Mouse (Mus musculus): ENCODE measurements around the gene Lrrc4c.

The Lrrc4c gene

DNA sequence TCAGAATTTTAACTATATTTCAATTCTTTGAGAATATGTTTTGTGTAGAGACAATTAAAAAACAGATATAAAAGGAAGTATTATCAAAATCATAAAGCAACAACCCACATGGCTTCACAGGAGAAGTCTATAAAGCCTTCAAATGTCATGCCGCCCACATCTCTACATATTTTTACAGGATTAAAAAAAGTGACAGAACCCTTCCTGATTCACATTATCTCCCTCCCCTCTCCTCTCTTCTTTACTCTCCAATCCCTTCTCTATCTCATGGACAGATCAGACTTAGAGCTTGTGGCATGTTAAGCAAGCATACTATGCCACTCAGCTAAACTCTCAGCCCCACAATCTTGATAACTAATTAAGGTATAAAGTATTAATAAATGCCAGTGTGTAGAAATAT is 535.8 kb downstream of the Lrrc4c start:
- no peak for DNase-seq (ENCODE audit: low spot score)

DNA sequence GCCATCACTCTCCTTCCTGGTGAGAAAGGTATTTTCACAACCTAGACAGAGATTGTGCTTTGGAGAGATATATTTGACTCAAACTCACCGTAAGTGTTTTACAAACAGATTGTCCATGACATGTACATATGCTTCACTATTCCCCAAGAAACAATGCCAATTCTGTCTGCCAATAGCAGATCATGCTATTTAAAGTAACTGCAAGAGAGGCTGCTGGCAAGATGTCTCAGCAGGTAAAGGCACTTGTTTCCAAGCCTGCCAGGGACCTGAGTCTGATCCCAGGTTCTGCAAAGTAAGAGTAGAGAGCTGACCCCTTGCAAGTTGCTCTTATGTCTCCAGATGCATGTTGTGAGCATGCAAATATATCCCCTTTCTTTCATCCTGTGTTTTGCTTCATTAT is 558.1 kb downstream of the Lrrc4c start:
- DNase-seq (ENCODE audit: low spot score), result no peak

DNA sequence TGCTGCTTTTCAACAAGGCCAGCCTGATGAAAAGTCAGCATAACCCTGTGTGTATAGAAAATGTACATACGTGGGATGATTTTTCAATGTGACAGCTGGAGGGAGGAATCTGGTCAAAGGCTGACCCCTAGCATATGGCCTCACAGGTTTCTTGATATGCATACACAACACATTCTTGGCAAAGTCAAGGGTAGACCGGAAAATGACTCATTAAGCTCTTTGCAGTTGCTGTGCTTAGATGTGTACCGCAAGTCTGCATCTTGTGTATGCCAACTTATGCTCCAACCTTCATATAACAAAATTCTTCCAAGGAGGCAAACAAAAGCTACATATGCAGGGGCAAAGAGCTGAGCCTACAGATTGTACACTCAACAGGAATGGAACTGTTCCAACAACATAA is 631.6 kb downstream of the Lrrc4c start:
- DNase-seq (ENCODE audit: low spot score), result no peak

DNA sequence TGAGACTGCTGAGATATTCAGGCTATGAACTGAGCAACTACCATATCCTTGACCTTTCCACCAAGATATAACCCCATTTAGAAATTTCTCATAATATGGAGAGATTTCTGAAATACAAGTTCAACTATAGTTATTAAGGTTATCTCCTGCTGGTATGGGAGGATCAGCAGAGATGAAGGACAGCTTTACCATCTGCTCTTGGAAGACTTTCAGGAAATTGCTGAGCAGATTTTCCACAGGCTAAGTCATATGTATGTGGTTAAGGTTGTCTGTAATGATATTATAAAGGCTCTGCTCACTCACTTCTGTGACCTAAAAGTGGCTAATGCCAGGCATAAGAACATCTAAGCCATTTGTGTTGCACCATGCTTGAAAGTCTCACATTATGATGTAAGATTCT is 681.6 kb downstream of the Lrrc4c start:
- no peak for DNase-seq (ENCODE audit: low spot score)

DNA sequence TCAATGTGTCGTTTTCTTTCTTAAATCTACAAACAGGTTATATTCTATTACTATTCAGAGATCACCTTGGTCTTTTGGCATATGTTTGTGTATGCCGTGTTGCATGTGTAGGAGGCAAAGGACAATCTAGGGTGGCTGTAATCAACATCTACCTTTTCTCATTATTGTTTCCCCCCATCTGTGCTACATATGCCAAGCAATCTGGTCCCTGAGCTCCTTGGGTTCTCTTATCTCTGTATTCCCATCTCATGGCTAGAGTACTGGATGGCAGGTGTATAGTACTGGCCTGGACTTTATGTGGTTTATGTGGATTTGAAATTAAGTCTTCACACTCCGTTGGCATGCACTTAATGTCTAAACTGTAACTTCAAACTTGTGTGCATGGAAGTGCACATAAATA is 700.4 kb downstream of the Lrrc4c start:
- no peak for DNase-seq (ENCODE audit: low spot score)

DNA sequence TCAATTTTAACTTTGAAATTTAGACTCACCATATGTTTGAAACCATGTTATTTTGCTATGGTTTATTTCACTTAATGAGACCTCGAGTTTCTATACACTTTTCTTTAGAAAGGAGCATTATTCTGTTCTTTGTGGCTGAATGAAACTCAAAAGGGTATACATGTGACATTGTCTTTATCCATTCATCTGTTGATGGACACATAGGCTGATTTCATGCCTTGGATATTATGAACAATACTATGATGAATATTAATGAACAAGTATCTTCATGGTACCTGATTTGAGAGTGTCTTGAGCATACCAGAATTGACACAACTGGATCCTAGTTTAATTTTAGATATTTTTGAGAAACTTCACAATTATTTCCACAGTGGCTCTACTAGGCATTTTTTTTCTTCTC is 709.0 kb downstream of the Lrrc4c start:
- DNase-seq (ENCODE audit: low spot score), result no peak

DNA sequence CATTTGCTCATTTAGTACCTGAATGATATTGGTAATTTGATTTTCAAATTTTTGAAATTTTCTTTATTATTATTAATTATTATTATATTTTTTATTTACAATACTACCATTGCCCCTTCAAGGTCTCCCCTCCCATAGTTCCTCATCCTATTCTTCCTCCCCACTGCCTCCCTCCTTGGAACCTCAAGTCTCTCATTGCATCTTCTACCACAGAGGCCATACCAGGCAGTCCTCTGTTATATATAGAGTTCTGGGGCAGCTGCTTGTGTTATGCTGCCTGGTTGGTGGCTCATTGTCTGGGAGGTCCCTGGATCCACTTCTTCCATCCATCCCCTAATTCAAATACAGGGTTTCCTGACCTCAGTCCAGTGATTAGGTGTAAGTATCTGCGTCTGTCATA is 709.6 kb downstream of the Lrrc4c start:
- DNase-seq (ENCODE audit: low spot score), result no peak

DNA sequence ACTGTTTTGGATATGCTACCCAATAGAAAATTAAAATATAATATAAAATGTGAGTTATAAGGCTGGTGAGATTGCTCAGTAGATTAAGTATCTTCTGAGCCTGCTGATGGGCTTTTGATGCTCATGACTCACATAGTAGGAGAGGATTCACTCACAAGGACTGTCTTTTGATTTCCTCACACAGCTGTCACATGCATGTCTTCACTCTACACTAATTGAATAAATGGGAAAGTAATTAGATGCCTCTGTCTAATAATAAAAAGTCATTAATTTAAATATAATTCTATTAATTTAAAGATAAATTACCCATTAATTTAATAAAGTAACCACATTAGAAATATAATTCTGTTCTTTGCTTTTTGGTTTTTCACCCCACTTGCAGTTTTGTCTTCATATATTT is 718.4 kb downstream of the Lrrc4c start:
- no peak for DNase-seq (ENCODE audit: low spot score)

DNA sequence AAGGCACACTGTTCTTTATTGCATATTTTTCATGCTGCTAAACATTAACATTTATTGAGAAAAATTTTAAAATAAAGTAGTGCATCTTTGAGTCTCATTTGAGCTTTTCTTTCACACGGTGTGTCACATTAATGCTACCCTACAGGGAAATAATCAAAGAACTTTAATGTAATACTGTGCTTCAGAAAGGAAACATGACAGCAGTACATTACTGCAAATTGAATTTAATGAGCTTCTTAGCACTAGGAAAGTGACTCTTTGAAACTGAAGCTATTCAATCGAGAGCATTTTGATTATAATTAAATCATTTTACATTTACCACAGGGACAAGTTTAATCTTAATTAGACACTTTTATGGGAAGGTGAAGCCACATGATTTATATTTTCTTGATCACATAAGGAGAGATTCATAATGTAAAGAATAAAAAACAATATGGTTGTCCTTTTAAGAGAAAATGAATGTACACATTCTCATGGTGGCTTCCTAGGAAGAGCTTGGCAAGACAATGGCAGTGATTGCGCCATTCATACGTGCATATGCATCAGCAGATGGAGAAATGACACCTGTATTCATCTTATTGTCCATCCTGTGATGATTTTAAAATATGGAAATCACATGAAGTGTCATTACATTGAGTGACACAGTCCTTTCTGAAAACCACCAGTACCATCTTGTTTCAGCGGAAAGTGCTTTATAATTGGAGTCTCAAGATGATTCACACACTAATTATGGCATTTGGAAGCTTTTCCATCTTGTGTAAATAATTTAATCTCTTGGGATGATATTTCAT is 719.2 kb downstream of the Lrrc4c start:
- DNase-seq (ENCODE audit: low spot score), result no peak

DNA sequence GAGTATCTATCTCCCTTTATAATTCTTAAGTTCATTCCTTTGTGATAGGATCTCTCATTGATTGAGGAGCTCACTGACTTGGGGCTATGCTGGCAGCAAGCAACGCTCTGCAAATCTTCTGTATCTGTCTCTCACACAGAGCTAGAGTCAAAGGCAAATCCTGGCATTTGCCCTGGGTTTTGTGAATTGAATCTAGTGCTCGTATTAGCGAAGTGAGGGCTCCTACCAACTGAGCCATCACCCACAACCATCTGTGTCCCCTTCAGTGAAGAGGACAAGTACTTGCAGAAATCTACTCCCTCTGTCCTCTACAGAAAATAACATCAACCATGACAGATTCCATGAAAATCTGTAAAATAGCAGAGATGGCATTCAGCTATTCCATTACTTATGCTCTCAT is 726.0 kb downstream of the Lrrc4c start:
- no peak for DNase-seq (ENCODE audit: low spot score)

DNA sequence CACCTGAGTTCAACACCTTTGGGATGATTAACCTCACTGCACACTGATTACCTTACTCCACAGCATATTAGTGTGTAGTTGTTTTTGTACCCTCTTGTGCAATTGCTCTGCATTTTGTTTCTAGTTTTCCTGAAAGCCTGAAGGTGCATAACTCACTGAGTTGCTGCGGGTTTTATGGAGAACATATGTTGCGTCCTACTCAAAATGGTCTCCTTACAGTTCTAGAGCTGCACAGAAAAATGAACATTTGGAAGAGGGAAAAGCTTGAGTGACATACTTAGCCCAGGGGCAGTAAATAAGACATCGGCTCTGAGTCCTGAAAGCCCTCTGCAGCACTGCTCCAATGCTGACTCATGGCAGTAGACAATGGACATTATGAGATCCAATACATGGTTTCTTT is 727.7 kb downstream of the Lrrc4c start:
- no peak for DNase-seq (ENCODE audit: low spot score)

DNA sequence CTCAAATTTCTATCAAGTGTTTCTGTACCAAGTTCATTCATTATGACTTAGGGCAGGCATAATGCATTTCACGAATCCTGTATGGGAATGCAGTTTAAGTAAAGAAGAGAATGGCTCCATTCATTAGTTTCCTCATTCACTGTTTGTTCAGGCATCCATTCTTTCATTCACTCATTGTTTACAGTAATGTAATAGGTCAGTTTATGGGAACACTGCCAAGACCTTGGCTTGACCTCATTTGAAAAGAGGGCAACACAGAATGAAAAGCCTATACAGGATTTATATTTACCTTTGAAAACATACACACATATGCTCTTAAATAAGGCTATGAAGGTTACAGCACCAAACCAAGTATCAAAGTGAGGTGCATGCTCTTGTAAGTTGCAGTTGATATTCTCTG is 762.2 kb downstream of the Lrrc4c start:
- no peak for DNase-seq (ENCODE audit: low spot score)

DNA sequence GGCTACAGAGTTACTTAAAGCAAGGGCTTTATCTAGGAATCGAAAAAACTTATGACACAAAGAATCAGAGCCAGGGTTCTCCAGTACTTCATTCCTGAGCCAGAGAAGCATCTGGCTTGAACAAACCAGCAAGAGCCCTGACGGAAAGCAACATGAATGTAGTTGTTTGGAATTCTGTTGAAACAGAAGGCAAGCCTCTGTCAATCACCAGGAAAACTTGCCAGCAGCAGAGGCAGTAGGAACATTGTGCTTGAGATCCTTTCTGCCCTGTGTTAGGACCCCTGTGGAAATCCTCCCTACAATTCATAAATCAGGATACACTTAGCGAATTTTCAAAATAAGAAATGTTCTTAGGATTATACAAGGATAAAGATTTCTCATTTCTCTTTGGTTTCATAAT is 780.0 kb downstream of the Lrrc4c start:
- DNase-seq (ENCODE audit: low spot score), result no peak

DNA sequence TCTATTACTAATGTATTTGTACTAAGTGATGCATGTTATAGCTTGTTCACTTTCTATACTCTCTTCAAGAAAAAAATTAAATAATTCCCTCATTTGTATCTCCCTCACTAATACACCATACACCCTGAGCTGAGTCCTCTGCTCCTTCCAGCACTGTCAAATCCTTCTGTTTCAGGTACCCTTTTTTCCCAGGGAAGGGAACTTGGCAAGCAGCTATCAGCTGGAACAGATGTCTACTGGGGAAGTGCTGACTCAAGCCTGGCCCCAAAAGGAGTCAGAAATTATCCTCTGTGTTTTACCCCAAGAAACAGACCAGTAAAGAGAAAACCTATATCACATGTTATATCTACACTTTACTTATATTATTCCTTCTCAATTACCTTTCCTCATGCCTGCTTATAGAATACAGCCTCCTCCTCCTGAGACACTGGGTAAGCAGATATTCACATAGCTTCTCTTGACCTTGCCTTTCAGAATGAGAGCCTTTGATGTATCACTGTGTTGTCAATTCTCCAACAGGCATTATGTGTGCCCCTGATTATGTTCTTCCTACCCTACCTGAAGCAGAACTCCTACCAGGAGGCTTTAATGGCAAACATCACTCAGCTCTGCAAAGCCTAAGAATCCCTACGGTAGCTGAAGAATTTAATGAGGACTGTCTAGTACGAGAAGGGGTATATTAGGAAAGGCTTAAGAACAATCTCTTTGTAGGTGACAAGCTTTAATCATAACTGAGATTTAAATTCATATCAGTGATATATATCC is 785.6 kb downstream of the Lrrc4c start:
- DNase-seq (ENCODE audit: low spot score), result no peak

DNA sequence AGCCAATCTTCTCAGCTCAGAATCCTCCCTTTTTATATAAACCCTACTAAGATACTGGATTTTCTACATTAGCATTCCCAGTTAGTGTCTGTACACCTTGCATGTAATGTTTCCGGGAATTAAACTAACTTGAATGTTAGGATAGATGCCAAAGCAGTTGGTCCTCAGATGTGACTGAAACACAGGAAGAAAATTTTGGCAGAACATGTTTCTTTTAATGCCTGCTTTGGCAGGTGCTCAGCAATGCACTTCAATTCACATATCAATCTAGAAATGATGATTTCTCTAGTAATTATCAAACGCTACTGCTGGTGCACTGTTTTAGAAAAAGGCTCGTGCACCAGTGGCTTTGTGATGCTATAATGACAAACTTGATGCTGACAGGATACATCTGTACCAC is 806.3 kb downstream of the Lrrc4c start:
- DNase-seq (ENCODE audit: low spot score), result no peak

DNA sequence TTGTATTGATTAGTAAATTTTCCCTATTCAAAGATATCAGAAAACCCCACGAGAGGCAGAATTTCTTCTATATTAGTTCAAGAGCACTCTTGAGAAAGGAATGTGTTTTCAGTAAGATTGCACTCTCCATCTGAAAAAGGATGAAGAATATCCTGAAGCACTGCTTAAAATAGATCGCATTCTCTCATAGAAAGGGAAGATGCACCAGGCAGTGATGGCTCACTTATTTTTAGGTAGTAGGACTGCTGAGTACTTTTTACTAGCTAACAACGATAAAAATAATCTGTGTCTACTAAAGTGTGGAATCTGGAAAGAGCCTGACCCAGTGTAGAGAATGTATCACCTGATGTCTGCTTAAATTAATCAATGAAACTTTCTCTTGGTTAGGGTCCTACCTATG is 820.5 kb downstream of the Lrrc4c start:
- no peak for DNase-seq (ENCODE audit: low spot score)

DNA sequence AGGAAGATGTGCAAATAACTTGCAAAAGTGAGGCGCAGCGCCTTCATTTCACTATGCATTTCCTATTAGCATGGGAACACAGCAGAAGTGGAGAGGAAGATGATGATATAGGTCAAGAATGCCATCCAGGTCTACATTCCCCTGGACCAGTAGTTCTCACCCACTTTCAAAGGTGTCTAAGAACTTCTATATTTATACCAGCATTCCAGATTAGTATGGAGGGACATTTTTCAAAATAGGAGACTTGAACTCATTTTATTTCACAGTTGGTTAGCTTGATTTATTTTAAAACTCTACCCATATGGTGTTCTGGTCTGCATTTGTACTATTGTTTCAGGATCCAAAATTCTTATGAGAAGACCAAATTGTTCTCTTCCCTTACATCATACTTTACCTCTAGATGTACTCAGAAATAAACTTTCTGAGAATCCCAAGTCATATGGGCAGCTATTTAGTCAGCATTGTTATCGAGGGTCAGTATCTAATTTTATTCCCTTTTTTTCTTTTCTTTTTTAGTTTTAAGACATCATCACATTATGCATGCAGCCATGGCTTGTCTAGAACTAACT is 833.7 kb downstream of the Lrrc4c start:
- DNase-seq (ENCODE audit: low spot score), result no peak

DNA sequence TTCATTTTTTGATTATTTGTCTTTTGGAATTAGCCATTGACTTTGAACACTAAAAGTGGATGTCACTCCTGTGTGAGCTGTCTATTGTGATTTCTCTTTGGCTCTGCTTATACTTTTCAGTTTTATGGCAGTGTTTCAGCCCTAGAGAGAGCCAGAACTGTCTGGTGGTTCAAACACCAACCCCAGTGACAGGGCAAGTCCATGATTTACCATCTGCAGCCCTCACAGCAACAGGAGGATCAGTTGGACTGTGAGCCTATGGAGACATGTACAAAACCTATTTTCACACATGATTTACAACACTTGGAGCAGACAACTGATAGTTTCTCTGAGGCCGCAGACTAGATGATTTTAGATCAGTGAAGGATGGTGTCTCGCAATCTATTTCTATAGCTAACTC is 847.8 kb downstream of the Lrrc4c start:
- no peak for DNase-seq (ENCODE audit: low spot score)

DNA sequence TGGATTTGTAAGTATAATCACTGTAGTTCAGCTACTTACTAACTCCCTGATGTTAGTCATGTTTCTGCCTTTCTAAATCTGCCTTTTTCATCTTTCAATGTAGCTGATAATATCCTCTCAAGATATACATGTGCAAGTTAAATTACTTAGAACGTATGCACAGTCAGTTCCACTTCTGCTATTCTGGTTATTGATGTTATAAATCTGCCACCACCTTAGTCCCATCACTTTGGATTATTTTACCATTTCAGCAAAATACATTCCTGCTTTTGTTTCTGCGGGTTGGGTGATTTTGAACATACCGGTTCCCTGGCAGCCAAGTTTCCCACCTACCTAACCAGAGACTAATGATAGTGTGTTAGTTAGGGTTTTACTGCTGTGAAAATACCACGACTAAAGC is 860.4 kb downstream of the Lrrc4c start:
- no peak for DNase-seq (ENCODE audit: low spot score)

DNA sequence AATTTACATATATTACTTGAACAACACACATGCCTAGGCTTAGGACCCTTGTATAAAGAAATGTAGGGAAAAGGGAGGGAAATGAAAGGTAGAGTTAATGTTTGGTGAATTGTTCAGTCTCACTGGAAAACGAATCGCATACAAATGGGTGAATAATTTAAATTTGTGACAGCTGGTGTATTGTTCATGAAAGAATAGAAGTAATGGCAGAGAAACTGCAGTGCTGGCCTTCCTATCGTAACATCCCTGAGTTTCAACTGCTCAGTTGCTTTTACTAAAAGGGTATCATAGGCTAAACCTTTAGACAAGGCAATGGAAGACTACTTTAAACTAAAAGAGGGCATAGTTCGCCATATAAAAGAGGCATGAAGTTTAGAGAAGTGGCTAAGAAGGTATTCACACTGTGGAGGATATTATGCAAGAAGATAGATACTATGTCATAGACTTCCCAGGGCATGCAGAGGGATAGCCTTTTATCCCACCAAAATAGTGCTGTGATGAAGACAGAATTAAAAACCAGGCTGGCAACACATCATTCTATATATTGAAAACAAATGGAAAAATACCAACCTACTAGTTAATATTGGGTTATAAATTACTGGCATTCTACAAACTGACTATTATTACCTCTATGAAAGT is 879.1 kb downstream of the Lrrc4c start:
- no peak for DNase-seq (ENCODE audit: low spot score)

DNA sequence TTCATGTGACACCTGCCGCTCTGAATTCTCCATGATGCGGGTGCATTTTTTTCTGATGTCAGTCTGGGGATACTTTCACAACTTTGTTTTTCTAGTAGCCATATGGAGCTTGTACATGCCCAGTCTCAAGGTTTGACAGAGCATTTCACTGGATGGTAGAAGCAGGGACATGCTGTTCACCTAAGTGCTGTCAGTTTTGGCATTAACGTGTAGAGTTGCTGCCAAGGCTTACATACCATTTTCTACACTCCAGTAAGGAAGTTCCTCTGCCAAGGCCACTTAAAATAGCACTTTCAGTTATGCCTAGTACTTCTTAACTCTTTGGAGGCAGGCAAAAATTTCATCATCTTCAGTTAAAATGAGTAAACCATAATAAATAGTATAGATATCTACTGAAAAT is 915.0 kb downstream of the Lrrc4c start:
- DNase-seq (ENCODE audit: low spot score), result no peak

DNA sequence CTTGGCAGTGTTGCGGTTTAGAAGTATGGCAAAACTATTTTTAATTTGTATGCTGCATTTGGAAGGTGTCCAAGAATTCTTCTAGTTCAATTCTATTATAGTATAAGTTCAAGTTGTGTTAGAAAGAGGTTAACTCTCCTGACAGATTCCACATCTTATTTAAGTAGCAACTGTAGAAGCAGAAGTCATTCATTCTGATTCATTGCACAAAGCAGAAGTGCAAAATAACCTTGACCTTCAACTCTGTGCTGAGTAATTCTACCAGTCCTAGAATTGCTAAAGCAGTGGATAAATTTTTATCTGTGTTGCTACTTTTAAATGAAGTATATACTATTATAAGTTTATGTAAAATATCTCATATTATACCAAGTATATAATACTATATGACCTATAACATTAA is 916.1 kb downstream of the Lrrc4c start:
- no peak for DNase-seq (ENCODE audit: low spot score)

DNA sequence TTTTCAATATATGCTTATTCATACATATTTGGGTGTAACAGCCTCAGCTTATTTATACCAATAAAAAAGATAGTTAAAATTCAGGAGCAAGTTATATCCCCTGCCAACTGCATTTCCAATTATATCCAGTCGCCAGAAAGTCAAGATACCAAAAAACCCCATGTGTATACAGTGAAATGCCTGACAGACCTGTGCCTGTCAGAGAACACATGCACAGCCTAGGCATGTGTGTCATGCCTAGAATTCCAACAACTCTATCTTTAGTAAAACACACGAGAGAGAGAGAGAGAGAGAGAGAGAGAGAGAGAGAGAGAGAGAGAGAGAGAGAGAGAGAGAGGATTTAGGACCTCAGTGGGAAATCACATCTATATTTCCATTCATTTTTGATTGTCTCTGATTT is 956.7 kb downstream of the Lrrc4c start:
- DNase-seq (ENCODE audit: low spot score), result no peak
